Mouse (Mus musculus): ENCODE data around the gene Cd164. TPM values are rescaled to one million over a fixed set of nuclear protein-coding genes. Genes with fewer than 3 reads are reported as not detected.

Gene Cd164
- polyA plus RNA-seq, 1 experiment from 2014 or later: 217 TPM

- H3K36me3 ChIP-seq: peaks cover 79% of the 10 kb centered on the region
- 43% methylated on average over 33 of the region's 33 CpGs for WGBS
- no peak overlapping the region for H3K27ac ChIP-seq (ENCODE audit: poor library complexity, severe bottlenecking)
- H3K9me3 ChIP-seq (replicated peaks): no peaks in the 10 kb centered on the region
- no peaks in the 10 kb centered on the region for H3K27me3 ChIP-seq (replicated peaks)
- no peak overlapping the region for H3K4me3 ChIP-seq
- peaks cover 42% of the 10 kb centered on the region for H3K4me1 ChIP-seq (replicated peaks)
- ATAC-seq (ENCODE audit: insufficient number of reproducible peaks, low FRiP score): no peak
- peak overlapping the region; percentile 13 for H3K4me2 ChIP-seq
- H3K9ac ChIP-seq: peak overlapping the region; percentile 19; the same call in 1 of the 2 replicates
Measured at GRCm38 (mm10) chr10:41480938-41481880, 38.0 kb upstream of the Cd164 start.

- H3K4me1 ChIP-seq (replicated peaks): peaks cover 37% of the 10 kb centered on the region
- H3K9me3 ChIP-seq (replicated peaks): no peaks in the 10 kb centered on the region
- H3K4me2 ChIP-seq: no peak overlapping the region
- H3K27me3 ChIP-seq (replicated peaks): no peaks in the 10 kb centered on the region
- H3K4me3 ChIP-seq: no peak overlapping the region
- no peak for ATAC-seq (ENCODE audit: insufficient number of reproducible peaks, low FRiP score)
- H3K36me3 ChIP-seq: peaks cover 91% of the 10 kb centered on the region
- H3K27ac ChIP-seq (ENCODE audit: poor library complexity, severe bottlenecking): no peak overlapping the region
- 87% methylated on average over 7 of the region's 7 CpGs for WGBS
- no peak overlapping the region for H3K9ac ChIP-seq
Measured at GRCm38 (mm10) chr10:41482446-41482845, 36.8 kb upstream of the Cd164 start.

- no peak overlapping the region for H3K9ac ChIP-seq
- no peak overlapping the region for H3K4me2 ChIP-seq
- H3K9me3 ChIP-seq (replicated peaks): no peaks in the 10 kb centered on the region
- no peaks in the 10 kb centered on the region for H3K27me3 ChIP-seq (replicated peaks)
- peaks cover 77% of the 10 kb centered on the region for H3K36me3 ChIP-seq
- H3K4me1 ChIP-seq (replicated peaks): peaks cover 36% of the 10 kb centered on the region
- no peak overlapping the region for H3K27ac ChIP-seq (ENCODE audit: poor library complexity, severe bottlenecking)
- ATAC-seq (ENCODE audit: insufficient number of reproducible peaks, low FRiP score): no peak
- WGBS: 89% methylated on average over 16 of the region's 16 CpGs
- H3K4me3 ChIP-seq: no peak overlapping the region
Measured at GRCm38 (mm10) chr10:41485778-41486177, 33.4 kb upstream of the Cd164 start.

GRCm38 (mm10) chr10:41486506-41487170 lies 32.6 kb upstream of the Cd164 start:
- H3K9me3 ChIP-seq (replicated peaks): no peaks in the 10 kb centered on the region
- H3K27me3 ChIP-seq (replicated peaks): no peaks in the 10 kb centered on the region
- H3K27ac ChIP-seq (ENCODE audit: poor library complexity, severe bottlenecking): no peak overlapping the region
- H3K9ac ChIP-seq: no peak overlapping the region
- H3K4me1 ChIP-seq (replicated peaks): peaks cover 27% of the 10 kb centered on the region
- H3K4me2 ChIP-seq: no peak overlapping the region
- ATAC-seq (ENCODE audit: insufficient number of reproducible peaks, low FRiP score): no peak
- whole genome bisulfite sequencing: 87% methylated on average over 14 of the region's 14 CpGs
- peaks cover 70% of the 10 kb centered on the region for H3K36me3 ChIP-seq
- no peak overlapping the region for H3K4me3 ChIP-seq

GRCm38 (mm10) chr10:41488877-41489276 lies 30.3 kb upstream of the Cd164 start:
- WGBS: 46% methylated on average over 7 of the region's 7 CpGs
- Histone ChIP-seq H3K4me1 (replicated peaks) (peaks cover 24% of the 10 kb centered on the region), H3K27ac (ENCODE audit: poor library complexity, severe bottlenecking) (no peak overlapping the region), H3K9ac (peak overlapping the region; percentile 88), H3K4me2 (peak overlapping the region; percentile 95), H3K4me3 (peak overlapping the region; percentile 73), H3K9me3 (replicated peaks) (no peaks in the 10 kb centered on the region), H3K36me3 (peaks cover 48% of the 10 kb centered on the region), H3K27me3 (replicated peaks) (no peaks in the 10 kb centered on the region)
- ATAC-seq (ENCODE audit: insufficient number of reproducible peaks, low FRiP score): no peak

- Histone ChIP-seq H3K4me3 (peak overlapping the region; percentile 73), H3K9ac (peak overlapping the region; percentile 88), H3K27me3 (replicated peaks) (no peaks in the 10 kb centered on the region), H3K4me1 (replicated peaks) (peaks cover 24% of the 10 kb centered on the region), H3K27ac (ENCODE audit: poor library complexity, severe bottlenecking) (peak overlapping the region; percentile 68; the same call in 1 of the 2 replicates), H3K36me3 (peaks cover 44% of the 10 kb centered on the region), H3K4me2 (peak overlapping the region; percentile 95), H3K9me3 (replicated peaks) (no peaks in the 10 kb centered on the region)
- 31% methylated on average over 8 of the region's 8 CpGs for WGBS
- no peak for ATAC-seq (ENCODE audit: insufficient number of reproducible peaks, low FRiP score)
Measured at GRCm38 (mm10) chr10:41489294-41489693, 29.9 kb upstream of the Cd164 start.

- Histone ChIP-seq H3K27me3 (replicated peaks) (no peaks in the 10 kb centered on the region), H3K36me3 (peaks cover 38% of the 10 kb centered on the region), H3K27ac (ENCODE audit: poor library complexity, severe bottlenecking) (peak within 1 kb of the TSS; percentile 68), H3K4me3 (peak within 1 kb of the TSS; percentile 73), H3K4me2 (peak within 1 kb of the TSS; percentile 95), H3K4me1 (replicated peaks) (peaks cover 24% of the 10 kb centered on the region), H3K9ac (peak within 1 kb of the TSS; percentile 88), H3K9me3 (replicated peaks) (no peaks in the 10 kb centered on the region)
- WGBS: under 1% methylated on average over 50 of the region's 50 CpGs
- peak; percentile 95 for ATAC-seq (ENCODE audit: insufficient number of reproducible peaks, low FRiP score)
Measured at GRCm38 (mm10) chr10:41489708-41490517, 29.3 kb upstream of the Cd164 start, which contains the start of the genes Smpd2 and Ppil6. Gene Smpd2, minus strand, starts transcription at chr10:41490369. Gene Ppil6, plus strand, starts transcription at chr10:41490439.

- Histone ChIP-seq H3K9me3 (replicated peaks) (no peaks in the 10 kb centered on the region), H3K4me2 (peak overlapping the region; percentile 95), H3K4me1 (replicated peaks) (peaks cover 24% of the 10 kb centered on the region), H3K36me3 (peaks cover 32% of the 10 kb centered on the region), H3K27me3 (replicated peaks) (no peaks in the 10 kb centered on the region), H3K4me3 (peak overlapping the region; percentile 73), H3K9ac (peak overlapping the region; percentile 88), H3K27ac (ENCODE audit: poor library complexity, severe bottlenecking) (no peak overlapping the region)
- WGBS: under 1% methylated on average over 29 of the region's 29 CpGs
- ATAC-seq (ENCODE audit: insufficient number of reproducible peaks, low FRiP score): no peak
Measured at GRCm38 (mm10) chr10:41490518-41490873, 28.7 kb upstream of the Cd164 start.

- no peaks in the 10 kb centered on the region for H3K9me3 ChIP-seq (replicated peaks)
- H3K36me3 ChIP-seq: peaks cover 26% of the 10 kb centered on the region
- H3K4me2 ChIP-seq: no peak overlapping the region
- H3K4me1 ChIP-seq (replicated peaks): peaks cover 24% of the 10 kb centered on the region
- no peak overlapping the region for H3K27ac ChIP-seq (ENCODE audit: poor library complexity, severe bottlenecking)
- WGBS: 55% methylated on average over 4 of the region's 4 CpGs
- ATAC-seq (ENCODE audit: insufficient number of reproducible peaks, low FRiP score): no peak
- no peaks in the 10 kb centered on the region for H3K27me3 ChIP-seq (replicated peaks)
- H3K4me3 ChIP-seq: no peak overlapping the region
- H3K9ac ChIP-seq: no peak overlapping the region
Measured at GRCm38 (mm10) chr10:41491111-41491510, 28.1 kb upstream of the Cd164 start.

GRCm38 (mm10) chr10:41500941-41501340 lies 18.3 kb upstream of the Cd164 start:
- 0 out of 2 replicates have a peak, but pooled peaks cover 5% of the 10 kb centered on the region for H3K4me1 ChIP-seq (replicated peaks)
- ATAC-seq (ENCODE audit: insufficient number of reproducible peaks, low FRiP score): no peak
- no peaks in the 10 kb centered on the region for H3K36me3 ChIP-seq
- WGBS: 53% methylated on average over 4 of the region's 4 CpGs
- H3K27ac ChIP-seq (ENCODE audit: poor library complexity, severe bottlenecking): no peak overlapping the region
- H3K4me2 ChIP-seq: no peak overlapping the region
- H3K9me3 ChIP-seq (replicated peaks): 0 out of 2 replicates have a peak, but pooled peaks cover 3% of the 10 kb centered on the region
- no peak overlapping the region for H3K4me3 ChIP-seq
- H3K9ac ChIP-seq: no peak overlapping the region
- H3K27me3 ChIP-seq (replicated peaks): no peaks in the 10 kb centered on the region

All from heart, embryonic 12.5 days (tissue).